Mouse (Mus musculus): Measurements from ENCODE around the gene Fmnl2. TPM values are rescaled to one million over a fixed set of nuclear protein-coding genes. Genes with fewer than 3 reads are reported as not detected.

The Fmnl2 gene
- polyA plus RNA-seq, 1 experiment from 2014 or later, result 15.1 TPM

GRCm38 (mm10) chr2:52844936-52845752 lies 12.5 kb upstream of the Fmnl2 start:
- Histone ChIP-seq H3K4me3 (no peak overlapping the region), H3K4me1 (no peaks in the 10 kb centered on the region), H3K27me3 (no peaks in the 10 kb centered on the region), H3K36me3 (no peaks in the 10 kb centered on the region), H3K9ac (no peak overlapping the region), H3K4me2 (replicated peaks) (no peak overlapping the region), H3K27ac (no peak overlapping the region), H3K9me3 (replicated peaks) (no peaks in the 10 kb centered on the region)
- 74% methylated on average over 14 of the region's 14 CpGs for WGBS
- ATAC-seq (ENCODE audit: low FRiP score), result no peak

GRCm38 (mm10) chr2:52846506-52846905 lies 11.2 kb upstream of the Fmnl2 start:
- Histone ChIP-seq H3K9ac (no peak overlapping the region), H3K4me2 (replicated peaks) (no peak overlapping the region), H3K4me1 (no peaks in the 10 kb centered on the region), H3K4me3 (no peak overlapping the region), H3K27ac (no peak overlapping the region), H3K27me3 (no peaks in the 10 kb centered on the region), H3K36me3 (no peaks in the 10 kb centered on the region), H3K9me3 (replicated peaks) (no peaks in the 10 kb centered on the region)
- ATAC-seq (ENCODE audit: low FRiP score), result no peak
- 51% methylated on average over 3 of the region's 3 CpGs for WGBS

GRCm38 (mm10) chr2:52849092-52849491 lies 8.6 kb upstream of the Fmnl2 start:
- no peak overlapping the region for H3K4me3 ChIP-seq
- no peaks in the 10 kb centered on the region; the same call in 1 of the 2 replicates for H3K27me3 ChIP-seq
- ATAC-seq (ENCODE audit: low FRiP score), result no peak
- no peak overlapping the region for H3K27ac ChIP-seq
- H3K36me3 ChIP-seq, result no peaks in the 10 kb centered on the region
- no peaks in the 10 kb centered on the region for H3K4me1 ChIP-seq
- H3K9ac ChIP-seq, result no peak overlapping the region
- no peaks in the 10 kb centered on the region for H3K9me3 ChIP-seq (replicated peaks)
- H3K4me2 ChIP-seq (replicated peaks), result no peak overlapping the region
- WGBS, result 74% methylated on average over 3 of the region's 3 CpGs

- H3K9ac ChIP-seq, result peak overlapping the region; percentile 93
- ATAC-seq (ENCODE audit: low FRiP score), result peak; percentile 44
- H3K4me2 ChIP-seq (replicated peaks), result peak overlapping the region; percentile 90
- no peaks in the 10 kb centered on the region for H3K9me3 ChIP-seq (replicated peaks)
- no peaks in the 10 kb centered on the region for H3K36me3 ChIP-seq
- no peaks in the 10 kb centered on the region; the same call in 1 of the 2 replicates for H3K27me3 ChIP-seq
- peaks cover 37% of the 10 kb centered on the region for H3K4me1 ChIP-seq
- H3K4me3 ChIP-seq, result peak overlapping the region; percentile 96
- under 1% methylated on average over 46 of the region's 46 CpGs for WGBS
- H3K27ac ChIP-seq, result peak overlapping the region; percentile 92
Measured at GRCm38 (mm10) chr2:52858529-52859465, 1.1 kb downstream of the Fmnl2 start.

- WGBS, result 2% methylated on average over 7 of the region's 7 CpGs
Measured at GRCm38 (mm10) chr2:52859466-52859840, 1.8 kb downstream of the Fmnl2 start.

GRCm38 (mm10) chr2:52860111-52860775 lies 2.6 kb downstream of the Fmnl2 start:
- Histone ChIP-seq H3K36me3 (no peaks in the 10 kb centered on the region), H3K4me2 (replicated peaks) (peak overlapping the region; percentile 90), H3K9ac (peak overlapping the region; percentile 93; the same call in 1 of the 2 replicates), H3K27ac (0 out of 2 replicates have a peak overlapping the region, but pooled peaks have one; percentile 62), H3K9me3 (replicated peaks) (no peaks in the 10 kb centered on the region), H3K27me3 (no peaks in the 10 kb centered on the region), H3K4me3 (peak overlapping the region; percentile 96), H3K4me1 (peaks cover 37% of the 10 kb centered on the region)
- ATAC-seq (ENCODE audit: low FRiP score), result no peak
- 27% methylated on average over 8 of the region's 8 CpGs for WGBS

More at GRCm38 (mm10) chr2:52859466-52859840, 1.8 kb downstream of the Fmnl2 start:
- H3K9ac ChIP-seq, result peak overlapping the region; percentile 93
- H3K4me2 ChIP-seq (replicated peaks), result peak overlapping the region; percentile 90
- no peak overlapping the region for H3K27ac ChIP-seq
- H3K36me3 ChIP-seq, result no peaks in the 10 kb centered on the region
- ATAC-seq (ENCODE audit: low FRiP score), result no peak
- no peaks in the 10 kb centered on the region for H3K27me3 ChIP-seq
- H3K4me1 ChIP-seq, result peaks cover 37% of the 10 kb centered on the region
- H3K9me3 ChIP-seq (replicated peaks), result no peaks in the 10 kb centered on the region
- H3K4me3 ChIP-seq, result peak overlapping the region; percentile 96

GRCm38 (mm10) chr2:52862046-52862759 lies 4.5 kb downstream of the Fmnl2 start:
- H3K4me3 ChIP-seq, result no peak overlapping the region
- no peaks in the 10 kb centered on the region for H3K27me3 ChIP-seq
- peaks cover 37% of the 10 kb centered on the region for H3K4me1 ChIP-seq
- H3K9ac ChIP-seq, result no peak overlapping the region
- ATAC-seq (ENCODE audit: low FRiP score), result no peak
- WGBS, result 90% methylated on average over 9 of the region's 9 CpGs
- H3K36me3 ChIP-seq, result peaks cover 5% of the 10 kb centered on the region; the same call in 1 of the 2 replicates
- H3K4me2 ChIP-seq (replicated peaks), result no peak overlapping the region
- H3K9me3 ChIP-seq (replicated peaks), result no peaks in the 10 kb centered on the region
- H3K27ac ChIP-seq, result no peak overlapping the region

- 78% methylated on average over 4 of the region's 4 CpGs for WGBS
- H3K9me3 ChIP-seq (replicated peaks), result no peaks in the 10 kb centered on the region; the same call in 1 of the 2 replicates
- no peaks in the 10 kb centered on the region for H3K27me3 ChIP-seq
- ATAC-seq (ENCODE audit: low FRiP score), result no peak
- H3K4me3 ChIP-seq, result no peak overlapping the region
- no peak overlapping the region for H3K4me2 ChIP-seq (replicated peaks)
- H3K36me3 ChIP-seq, result peaks cover 10% of the 10 kb centered on the region; the same call in 1 of the 2 replicates
- peaks cover 37% of the 10 kb centered on the region for H3K4me1 ChIP-seq
- no peak overlapping the region for H3K9ac ChIP-seq
- H3K27ac ChIP-seq, result no peak overlapping the region
Measured at GRCm38 (mm10) chr2:52862760-52863124, 5.1 kb downstream of the Fmnl2 start.

GRCm38 (mm10) chr2:52864635-52865034 lies 7.0 kb downstream of the Fmnl2 start:
- H3K27me3 ChIP-seq, result no peaks in the 10 kb centered on the region
- WGBS, result 95% methylated on average over 7 of the region's 7 CpGs
- peaks cover 30% of the 10 kb centered on the region for H3K4me1 ChIP-seq
- no peak for ATAC-seq (ENCODE audit: low FRiP score)
- no peak overlapping the region for H3K27ac ChIP-seq
- H3K4me2 ChIP-seq (replicated peaks), result no peak overlapping the region
- H3K9me3 ChIP-seq (replicated peaks), result no peaks in the 10 kb centered on the region; the same call in 1 of the 2 replicates
- H3K36me3 ChIP-seq, result peaks cover 15% of the 10 kb centered on the region
- H3K9ac ChIP-seq, result no peak overlapping the region
- no peak overlapping the region for H3K4me3 ChIP-seq

- Histone ChIP-seq H3K9ac (no peak overlapping the region), H3K4me2 (replicated peaks) (no peak overlapping the region), H3K4me3 (no peak overlapping the region), H3K27me3 (no peaks in the 10 kb centered on the region), H3K9me3 (replicated peaks) (no peaks in the 10 kb centered on the region; the same call in 1 of the 2 replicates), H3K36me3 (peaks cover 15% of the 10 kb centered on the region), H3K4me1 (peaks cover 15% of the 10 kb centered on the region), H3K27ac (no peak overlapping the region)
- ATAC-seq (ENCODE audit: low FRiP score), result no peak
- 85% methylated on average over 3 of the region's 3 CpGs for WGBS
Measured at GRCm38 (mm10) chr2:52866151-52866550, 8.5 kb downstream of the Fmnl2 start.

- Histone ChIP-seq H3K27ac (no peak overlapping the region), H3K4me1 (peaks cover 5% of the 10 kb centered on the region), H3K27me3 (no peaks in the 10 kb centered on the region), H3K36me3 (peaks cover 15% of the 10 kb centered on the region), H3K4me3 (no peak overlapping the region), H3K4me2 (replicated peaks) (no peak overlapping the region), H3K9me3 (replicated peaks) (no peaks in the 10 kb centered on the region; the same call in 1 of the 2 replicates), H3K9ac (no peak overlapping the region)
- 90% methylated on average over 9 of the region's 9 CpGs for WGBS
- no peak for ATAC-seq (ENCODE audit: low FRiP score)
Measured at GRCm38 (mm10) chr2:52867781-52868180, 10.1 kb downstream of the Fmnl2 start.

Measured in hindbrain, embryonic 12.5 days (tissue).